ENCODE assay signal across 9 mouse cellular contexts in the genomic region with DNA sequence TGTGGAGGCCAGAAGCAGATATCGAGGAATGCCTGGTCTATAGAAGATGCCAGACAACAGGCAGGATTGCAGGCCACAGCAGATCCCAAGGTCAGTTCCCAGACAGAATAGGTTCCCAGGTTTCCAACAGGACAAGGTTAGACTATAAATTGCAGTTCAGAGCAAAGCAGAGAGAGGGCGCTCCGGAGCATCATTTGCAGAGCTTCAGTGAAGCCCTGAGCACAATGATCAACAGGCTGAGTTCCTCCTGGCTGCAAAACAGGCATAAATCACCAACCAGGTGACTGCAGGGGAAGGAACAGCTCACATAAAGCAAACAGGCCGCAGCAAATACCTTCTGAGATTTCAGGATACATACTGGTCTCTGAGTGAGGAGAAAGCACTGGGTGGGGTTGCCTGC.
A peak's percentile ranks its signal among the peaks of the same experiment; 100 is the strongest.
DNase-seq lines count a peak whose midpoint lies in the region; ATAC-seq and TF ChIP-seq lines count a peak whose summit lies in the region.
"Had no signal": no experiment of that assay in that cellular context is flagged by ENCODE, and none has a peak within 500 bp of the region (broad histone marks: within the 10 kb centered on the region; RNA-seq: fewer than 3 reads in every experiment).

No protein-coding gene starts in this region.

- 23% methylated on average over 4 of the region's 4 CpGs for WGBS in small intestine, adult 2 months

- peak; percentile 68 to 79 for DNase-seq in CD8-positive naive resting alpha-beta T cell, adult 2 months (ENCODE audit: low read depth in 2 of 2, low spot score in 2 of 2)
- DNase-seq in adipocyte (ENCODE audit: low spot score), result peak; percentile 70
- DNase-seq in embryo, embryonic 10 days (ENCODE audit: low spot score), result peak; percentile 82
- DNase-seq in heart, postnatal 10 days, result peak; percentile 84 to 90
- DNase-seq in layer of hippocampus, adult 8-10 months (ENCODE audit: low spot score in 2 of 2), result peak; percentile 64 to 83
- DNase-seq in lung, postnatal 36 days, result peak; percentile 90

- no peak for TF ChIP-seq POLR2A in small intestine, adult 2 months (IDR thresholded peaks at IDR 0.05; ENCODE audit: low read depth, low read length)

- no peaks in the 10 kb centered on the region; the same call in 1 of the 2 replicates for H3K36me3 ChIP-seq in small intestine, adult 2 months (ENCODE audit: control insufficient read depth, insufficient read depth, low read length)

- no peaks in the 10 kb centered on the region for H3K27me3 ChIP-seq in small intestine, adult 2 months (ENCODE audit: control insufficient read depth, insufficient read depth, low read length)
- H3K27me3 ChIP-seq: limb, embryonic 12.5 days had no signal

- H3K27ac ChIP-seq in small intestine, adult 2 months (ENCODE audit: insufficient read depth, low read depth, low read length), result no peak overlapping the region
- H3K27ac ChIP-seq: limb, embryonic 12.5 days had no signal

- no peak overlapping the region for H3K4me3 ChIP-seq in small intestine, adult 2 months (ENCODE audit: low read depth, low read length)
- H3K4me3 ChIP-seq: limb, embryonic 12.5 days had no signal

- no peak for ATAC-seq in erythroid progenitor cell, adult 5-6 weeks (replicated peaks; ENCODE audit: low FRiP score, poor library complexity, severe bottlenecking)

- peak; percentile 81; the same call in 1 of the 2 replicates for TF ChIP-seq CTCF in small intestine, adult 2 months (IDR thresholded peaks at IDR 0.05; ENCODE audit: extremely low read depth, insufficient read length, insufficient replicate concordance, low read depth, low read length)

- intact Hi-C loops in heart, postnatal 10 days (cut with DNase I), result loop anchor here (1.0 kb wide), 1 partner anchor 95 kb away; no protein-coding TSS in a partner anchor

- H3K4me1 ChIP-seq in small intestine, adult 2 months (ENCODE audit: control insufficient read depth, insufficient read depth, insufficient read length, low read length), result peaks cover 8% of the 10 kb centered on the region; the same call in 1 of the 2 replicates
- H3K4me1 ChIP-seq: limb, embryonic 12.5 days had no signal
